Mouse (Mus musculus) lung, postnatal 4 days (tissue): ENCODE results near the gene Ttc19.
"Not testable (repeated sequence)": the region's sequence is repeated elsewhere in the genome, so short reads cannot be mapped to it uniquely, and the experiment has no call there.

Source experiments
- DNase-seq, 2 experiments: peaks; one replicate each; pipeline ENCODE4 v3.0.0; 2021

The Ttc19 gene

DNA sequence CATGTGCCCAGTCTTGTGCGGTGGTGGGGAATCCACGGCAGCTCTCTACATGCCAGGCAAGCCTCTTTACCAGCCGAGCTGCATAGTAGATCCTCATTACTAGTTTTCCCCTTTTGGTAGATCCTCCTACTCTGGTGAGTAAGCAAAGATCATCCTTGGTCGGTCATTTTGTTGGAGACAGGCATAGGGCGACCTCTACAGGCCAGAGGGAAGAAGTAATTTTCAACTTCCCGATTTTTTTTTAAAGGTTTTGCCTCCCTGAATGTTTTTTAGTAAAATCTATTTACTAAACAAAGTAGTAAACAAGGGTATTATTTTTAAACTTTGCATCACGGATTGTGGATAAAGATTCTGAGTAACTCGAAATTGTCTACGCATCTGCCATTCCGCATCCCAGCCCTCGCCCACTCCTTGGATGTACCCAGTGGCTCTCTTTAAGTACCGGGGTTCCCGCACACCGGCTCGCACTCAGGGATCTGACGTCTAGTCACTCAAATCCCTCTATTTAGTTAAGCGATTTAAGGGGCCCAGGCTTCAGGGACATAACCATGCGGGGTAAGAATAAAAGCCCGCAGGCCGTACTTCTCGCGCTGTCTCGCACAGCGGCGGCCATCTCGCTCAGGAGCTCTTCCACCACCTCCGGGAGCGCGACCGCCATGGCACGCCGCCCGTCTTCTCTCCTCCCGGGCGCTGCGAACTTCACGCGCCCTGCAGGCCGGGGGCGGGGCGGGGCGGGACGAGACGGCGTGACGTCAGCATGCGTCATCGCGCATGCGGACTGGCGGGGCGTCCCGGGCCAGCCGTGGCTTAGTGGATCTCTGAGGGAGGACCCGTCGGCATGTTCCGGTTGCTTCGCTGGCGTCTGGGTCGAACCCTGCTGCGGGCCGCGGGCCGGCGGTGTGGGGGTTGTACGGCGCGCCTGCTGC lies at the start of gene Ttc19, which contains the start of gene Zswim7:
Gene Ttc19, plus strand, starts transcription at position 799 of the 926 bp plus-strand sequence.
Gene Zswim7, minus strand, starts transcription at position 701 of the 926 bp plus-strand sequence.
- DNase-seq, result peak; percentile 94 to 95

DNA sequence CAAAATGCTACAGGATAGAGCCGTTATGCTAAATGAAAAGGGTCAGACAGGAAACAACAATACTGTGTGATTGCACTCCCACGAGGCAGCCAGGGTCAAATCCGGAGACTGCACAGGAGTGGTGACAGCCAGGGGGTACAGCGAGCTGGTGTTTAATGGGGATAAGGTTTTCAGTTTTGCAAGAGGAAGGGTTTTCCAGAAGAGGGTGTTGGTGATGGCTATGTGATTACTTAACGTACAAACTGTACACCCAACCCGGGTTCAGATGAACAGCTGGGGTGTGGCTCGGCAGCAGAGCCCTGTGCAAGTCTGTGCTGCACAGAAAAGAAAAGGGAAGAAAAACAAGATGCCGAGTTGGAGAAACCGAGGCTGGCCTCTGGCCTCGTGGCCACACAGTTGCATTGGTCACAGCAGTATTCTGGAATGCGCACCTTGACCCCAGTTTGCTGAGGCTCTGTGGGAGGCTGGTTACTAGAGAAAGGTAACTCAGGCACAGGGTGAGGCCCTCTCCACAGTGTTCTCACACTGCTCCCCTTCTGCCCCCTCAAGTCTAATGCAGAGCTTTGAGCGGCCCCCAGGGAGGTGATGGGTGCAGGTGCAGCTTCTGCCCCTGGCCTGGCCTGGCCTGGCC lies 40.5 kb upstream of the Ttc19 start:
- DNase-seq, result no peak

DNA sequence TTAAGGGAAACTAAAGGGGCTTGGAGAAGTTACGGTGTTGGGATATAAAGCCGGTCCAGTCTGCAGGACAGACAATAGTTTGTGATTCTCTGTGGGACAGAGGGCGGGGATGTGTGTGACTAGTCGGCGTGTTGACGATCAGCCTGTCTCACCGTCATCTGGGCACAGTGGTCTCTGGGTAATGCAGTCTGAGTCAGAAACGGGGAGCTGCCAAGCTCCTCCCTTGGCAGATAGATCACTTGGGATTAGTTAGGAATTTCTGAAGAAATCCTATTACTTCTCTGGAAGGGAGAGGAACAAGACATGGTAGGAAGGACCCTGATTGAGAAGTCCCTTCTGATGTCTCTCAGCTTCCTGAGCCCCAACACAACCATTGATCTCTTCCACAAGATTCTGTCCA lies 37.4 kb upstream of the Ttc19 start:
- no peak for DNase-seq

DNA sequence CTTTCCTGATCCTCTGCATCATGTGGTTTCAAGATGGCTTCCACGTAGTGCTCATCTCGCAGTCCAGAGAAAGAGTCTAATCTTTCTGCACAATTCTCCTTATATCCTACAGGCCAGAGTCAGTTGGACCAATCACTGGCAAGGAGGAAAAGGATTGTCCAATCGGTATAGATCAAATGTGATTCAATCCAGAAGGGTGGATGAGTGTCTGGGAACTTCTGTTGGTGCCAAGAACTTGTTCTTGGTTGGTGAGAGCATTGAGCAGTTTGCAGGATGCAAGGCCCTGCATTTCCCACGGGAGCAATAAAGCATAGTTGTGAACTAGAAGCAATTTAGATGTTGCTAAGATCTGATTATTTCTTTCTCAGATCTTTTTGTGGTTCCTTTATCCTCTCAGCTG lies 36.8 kb upstream of the Ttc19 start:
- no peak for DNase-seq

DNA sequence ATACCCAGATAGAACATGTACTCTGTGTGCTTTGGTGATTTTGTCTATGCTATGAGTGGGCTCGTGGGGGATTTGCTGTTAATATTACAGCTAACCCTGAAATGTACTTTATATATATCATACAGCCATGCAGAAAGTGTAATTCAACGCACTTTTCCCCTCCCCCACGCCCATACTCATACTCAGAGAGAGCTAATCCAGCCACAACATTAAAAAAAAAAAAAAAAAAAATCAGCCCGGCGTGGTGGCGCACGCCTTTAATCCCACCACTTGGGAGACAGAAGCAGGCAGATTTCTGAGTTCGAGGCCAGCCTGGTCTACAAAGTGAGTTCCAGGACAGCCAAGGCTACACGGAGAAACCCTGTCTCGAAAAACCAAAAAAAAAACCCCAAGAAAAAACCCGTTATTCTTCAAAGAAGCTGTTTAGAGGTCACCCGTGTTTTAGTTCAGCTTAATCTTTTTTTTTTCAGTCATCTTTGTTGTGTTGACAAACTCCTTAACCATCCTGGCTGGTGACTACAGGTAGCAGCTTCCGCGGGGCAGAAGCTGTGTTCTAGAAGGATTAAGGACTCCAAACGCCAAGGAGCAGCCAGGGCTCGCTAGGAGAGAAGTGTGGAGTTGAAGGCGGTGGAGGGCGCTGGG lies 33.4 kb upstream of the Ttc19 start:
- DNase-seq, result no peak

DNA sequence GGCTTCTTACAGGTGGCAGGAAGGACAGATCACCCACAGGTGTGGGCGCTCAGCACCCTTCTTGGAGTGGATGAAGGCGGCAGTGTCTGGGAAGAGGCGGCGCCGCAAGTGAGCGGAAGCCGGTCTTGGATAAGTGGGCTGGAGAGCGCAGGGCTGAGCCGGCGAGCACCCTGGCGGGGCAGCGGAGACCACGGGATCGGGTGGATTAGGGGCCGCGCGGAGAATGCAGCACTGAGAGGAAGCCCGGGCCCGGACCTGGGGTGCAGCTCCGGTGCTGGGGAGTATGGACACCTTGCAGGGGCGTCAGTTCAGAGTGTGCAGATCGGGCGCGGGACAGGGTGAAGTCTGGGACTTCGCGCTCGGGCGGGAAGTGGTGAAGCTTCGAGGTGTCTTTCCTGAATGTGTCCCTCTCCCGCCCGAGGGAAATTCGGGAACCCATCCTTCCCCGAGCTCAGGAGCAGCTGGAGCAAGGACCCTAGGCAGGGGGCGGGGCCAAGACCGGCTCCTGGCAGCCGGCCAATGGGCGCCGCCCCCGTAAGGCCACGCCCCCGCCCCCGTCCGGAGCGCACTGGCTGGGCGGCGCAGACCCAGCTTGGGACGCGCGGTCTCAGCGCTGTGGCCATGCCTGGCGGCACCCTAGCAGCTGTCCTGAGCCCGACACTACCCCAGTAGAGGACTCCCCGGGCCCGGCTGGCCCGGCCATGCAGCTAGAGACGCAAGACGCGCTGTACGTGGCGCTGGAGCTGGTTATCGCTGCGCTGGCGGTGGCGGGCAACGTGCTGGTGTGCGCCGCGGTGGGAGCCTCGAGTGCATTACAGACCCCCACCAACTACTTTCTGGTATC lies 32.6 kb upstream of the Ttc19 start, which contains the start of gene Adora2b:
Gene Adora2b, plus strand, starts transcription at position 584 of the 844 bp plus-strand sequence.
- DNase-seq, result peak; percentile 82 to 88

DNA sequence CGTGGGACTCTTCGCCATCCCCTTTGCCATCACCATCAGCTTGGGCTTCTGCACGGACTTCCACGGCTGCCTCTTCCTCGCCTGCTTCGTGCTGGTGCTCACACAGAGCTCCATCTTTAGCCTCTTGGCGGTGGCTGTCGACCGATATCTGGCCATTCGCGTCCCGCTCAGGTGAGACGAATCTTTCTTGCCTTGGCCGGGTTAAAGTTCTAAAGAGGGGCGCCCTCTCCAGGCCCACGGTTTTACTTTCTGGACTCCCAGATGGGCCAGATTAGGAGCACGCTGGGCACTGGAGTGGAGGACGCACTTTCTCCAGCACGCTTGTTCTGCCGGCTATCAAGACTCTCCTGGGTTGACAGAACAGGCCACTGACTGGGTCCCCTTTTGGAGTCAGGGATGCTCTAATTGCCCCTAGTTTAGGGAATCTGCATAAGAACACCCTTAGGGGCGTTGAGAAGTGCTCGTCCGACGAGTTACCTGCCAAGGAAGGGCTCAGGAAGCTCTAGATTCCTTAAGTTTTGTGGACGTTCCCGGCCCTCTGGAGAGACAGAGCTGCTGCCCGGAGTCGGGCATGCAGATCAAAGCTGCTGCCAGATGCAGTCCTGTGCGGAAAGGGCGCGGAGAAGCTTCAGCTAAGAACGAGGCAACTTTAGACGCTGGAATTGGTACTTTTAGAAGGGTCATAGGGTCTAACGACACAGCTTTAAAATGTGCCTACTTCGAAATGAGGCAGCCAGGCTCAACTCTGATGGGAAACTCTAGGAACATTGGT lies 31.8 kb upstream of the Ttc19 start:
- peak; percentile 62 to 74 for DNase-seq

DNA sequence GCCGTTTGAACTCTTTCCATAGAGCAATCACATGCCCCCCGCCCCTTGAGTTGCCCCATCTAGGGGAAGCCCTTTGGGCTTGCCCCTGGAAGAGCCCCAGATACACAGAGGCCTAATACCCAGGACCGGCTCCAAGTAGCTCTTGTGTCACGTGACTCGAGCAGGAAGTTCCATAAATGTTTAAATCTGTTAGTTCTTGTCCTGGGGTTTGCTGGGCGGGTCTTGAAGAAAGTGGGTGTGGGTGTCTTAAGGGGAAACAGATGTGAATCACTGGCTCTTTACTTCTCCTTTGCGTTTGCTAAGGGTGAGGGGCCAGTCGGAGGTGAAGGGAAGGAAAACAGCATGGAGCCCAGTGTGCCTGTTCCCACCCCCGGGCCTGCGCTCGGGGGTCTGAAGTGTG lies 30.2 kb upstream of the Ttc19 start:
- peak; percentile 43 to 57 for DNase-seq

DNA sequence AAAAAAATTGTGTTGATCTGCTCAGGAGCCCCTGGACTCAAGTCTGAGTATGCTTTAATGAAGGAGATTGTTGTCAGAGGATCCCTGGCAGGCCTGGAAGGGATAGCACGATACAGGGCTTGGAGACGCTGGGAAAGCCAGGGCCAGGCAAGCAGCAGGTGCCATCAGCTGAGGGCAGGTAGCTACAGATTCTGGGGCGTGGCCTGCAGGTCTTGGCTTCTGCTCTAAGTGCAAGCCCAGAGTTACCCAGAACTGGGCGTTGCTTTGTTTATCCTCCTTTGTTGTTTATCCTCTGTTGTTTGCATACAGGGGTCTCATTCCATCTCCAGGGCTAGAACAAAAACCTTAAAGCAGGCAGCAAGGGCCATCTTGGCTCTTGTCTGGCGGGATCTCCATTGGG lies 27.9 kb upstream of the Ttc19 start:
- peak in 1 of 2 experiments; percentile 18 for DNase-seq

DNA sequence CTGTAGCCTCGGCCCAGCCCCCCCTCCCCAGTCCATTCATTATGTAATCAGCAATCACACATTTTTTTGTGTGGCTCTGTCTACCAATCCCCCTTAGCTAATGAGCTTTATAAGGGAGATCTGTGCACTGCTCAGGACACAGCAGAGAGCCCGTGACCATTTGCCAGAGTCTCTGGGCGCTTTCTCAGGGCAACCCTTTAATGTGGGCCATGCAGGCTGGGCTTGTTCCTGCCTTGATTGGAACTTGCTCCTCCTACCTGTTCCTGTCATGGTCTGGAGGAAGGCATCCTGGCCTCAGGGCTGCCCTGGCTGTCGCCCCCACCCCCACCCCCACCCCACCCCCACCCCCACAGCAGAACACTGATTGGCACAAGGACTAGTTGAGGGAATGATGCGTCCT lies 22.1 kb upstream of the Ttc19 start:
- no peak for DNase-seq

DNA sequence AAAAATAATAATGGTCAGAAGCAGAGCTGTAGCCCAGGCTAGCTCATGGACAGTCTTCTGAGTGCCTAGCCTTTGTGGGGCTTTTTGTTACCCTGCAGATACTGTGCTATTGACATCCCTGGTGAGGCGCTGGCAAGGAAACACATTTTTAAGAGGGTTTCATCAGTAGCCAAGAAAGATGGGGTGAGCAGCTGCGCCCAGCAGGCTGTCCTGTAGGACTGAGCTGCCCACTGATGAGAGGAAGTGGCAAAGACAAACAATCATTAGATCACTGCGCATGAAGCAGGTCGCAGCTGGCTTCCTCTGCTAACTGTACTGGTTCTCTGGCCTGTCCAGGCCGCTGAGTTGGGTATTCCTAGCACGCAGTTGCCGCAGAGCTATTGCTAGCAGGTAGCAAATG lies 17.7 kb upstream of the Ttc19 start:
- DNase-seq, result peak; percentile 17 to 71

DNA sequence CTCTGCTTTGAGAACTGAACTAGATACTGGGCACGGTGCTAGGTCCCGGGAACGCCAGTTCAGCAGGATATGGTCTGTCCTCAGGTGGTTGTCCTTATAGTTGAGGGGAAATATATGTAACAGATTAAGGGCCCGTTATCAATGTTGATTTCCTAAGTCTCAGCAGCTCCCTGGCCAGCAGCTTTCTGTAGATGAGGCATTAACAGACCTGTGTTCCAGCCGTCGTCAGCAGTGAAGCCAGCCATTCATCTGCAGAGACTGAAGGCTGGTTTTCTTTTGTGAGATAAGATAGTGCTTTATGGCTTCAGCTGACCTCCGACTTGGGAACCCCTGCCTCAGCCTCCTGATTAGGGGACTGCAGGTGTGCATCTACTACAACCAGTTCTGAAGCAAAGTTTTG lies 17.3 kb upstream of the Ttc19 start:
- DNase-seq, result peak in 1 of 2 experiments; percentile 10

DNA sequence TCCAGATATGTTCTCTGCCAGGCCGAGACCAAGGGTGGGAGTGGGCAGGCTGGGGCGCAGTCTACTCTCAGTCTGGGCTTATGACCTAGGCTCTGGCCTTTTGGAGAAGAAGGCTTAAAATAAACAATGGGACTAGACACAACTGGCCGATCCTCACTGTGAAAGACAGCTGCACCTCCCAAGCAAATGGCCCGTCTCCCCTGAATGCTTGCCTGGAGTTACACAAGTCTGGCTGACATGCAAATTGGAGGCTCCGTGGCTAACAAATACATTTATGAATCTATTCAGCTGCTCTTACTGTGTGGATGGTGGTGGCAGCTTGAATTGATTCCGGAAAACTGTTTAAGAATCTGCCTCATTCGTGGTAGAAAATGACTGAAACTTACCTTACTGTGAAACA lies 15.6 kb upstream of the Ttc19 start:
- no peak for DNase-seq

DNA sequence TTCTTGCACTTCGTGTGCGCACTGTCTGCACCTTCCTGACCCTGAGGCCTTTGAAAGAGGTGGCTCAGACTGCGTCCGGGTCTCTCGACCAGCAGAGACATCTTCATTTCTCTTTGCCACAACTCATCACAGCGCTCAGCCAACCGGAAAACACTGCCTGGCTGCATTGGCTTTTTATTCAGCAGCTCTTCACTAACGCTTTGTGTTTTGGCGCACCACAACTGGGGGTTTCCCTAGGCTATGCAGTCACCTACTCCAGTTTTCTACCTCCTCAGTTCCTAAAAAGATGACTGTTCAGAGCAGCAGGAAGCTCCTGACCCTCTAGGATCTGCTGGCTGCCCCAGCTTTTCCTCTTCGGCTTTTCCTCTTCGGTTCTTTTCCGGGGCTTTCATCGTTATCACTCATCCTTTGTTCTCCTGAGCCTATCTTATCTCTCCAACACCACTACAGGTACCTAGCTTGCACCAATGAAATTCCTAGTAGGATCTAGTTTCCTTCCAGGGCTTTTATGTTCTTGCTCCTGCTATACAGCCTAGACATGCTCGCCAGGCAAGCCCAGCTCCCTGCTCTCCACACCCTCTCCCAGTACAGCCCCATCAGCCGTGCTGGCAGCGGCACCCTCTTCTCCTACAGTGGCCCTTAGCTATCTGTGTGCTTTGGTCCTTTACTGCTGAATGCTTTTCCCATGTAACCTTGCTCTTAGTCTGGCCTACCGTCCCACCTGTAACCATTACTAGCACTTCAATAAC lies 14.6 kb upstream of the Ttc19 start:
- DNase-seq, result peak in 1 of 2 experiments; percentile 12

DNA sequence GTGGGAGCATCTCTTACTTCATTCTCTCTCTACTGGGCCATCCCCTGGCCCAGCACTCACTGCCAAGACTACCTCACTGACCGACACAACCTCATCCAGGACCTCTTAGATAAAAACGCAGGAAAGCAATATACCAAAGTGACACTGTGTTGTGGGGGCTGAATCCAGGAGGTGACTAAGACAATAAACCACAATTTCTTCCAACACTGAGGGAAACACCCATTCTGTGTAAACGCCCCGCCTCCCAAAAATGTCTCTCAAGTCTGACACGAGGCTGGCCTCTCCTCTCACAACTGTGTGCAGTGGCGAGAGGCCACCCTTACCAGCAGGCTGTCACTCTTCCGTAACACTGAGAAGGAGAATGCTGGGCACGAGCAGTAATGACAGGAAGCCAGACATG lies 12.9 kb upstream of the Ttc19 start:
- DNase-seq, result peak in 1 of 2 experiments; percentile 9

DNA sequence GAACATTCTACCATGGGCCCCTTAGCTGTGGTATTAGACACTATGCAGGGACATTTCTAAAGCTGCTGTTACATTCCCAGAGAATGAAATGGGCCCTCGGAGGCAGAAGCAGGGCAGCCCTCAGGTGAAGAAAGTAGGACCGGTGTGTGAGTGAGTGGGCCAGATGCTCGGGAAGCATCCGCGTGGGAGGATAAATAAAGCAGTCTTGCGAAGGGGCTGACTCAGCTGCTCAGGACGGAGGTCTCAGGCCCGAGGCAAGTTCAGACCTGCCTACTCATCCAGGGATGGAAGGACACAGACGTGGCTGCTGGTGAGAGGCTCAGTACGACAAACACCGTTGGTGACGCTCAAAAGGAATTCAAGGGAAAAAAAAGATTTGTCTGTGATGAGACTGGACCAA lies 12.2 kb upstream of the Ttc19 start:
- no peak for DNase-seq

DNA sequence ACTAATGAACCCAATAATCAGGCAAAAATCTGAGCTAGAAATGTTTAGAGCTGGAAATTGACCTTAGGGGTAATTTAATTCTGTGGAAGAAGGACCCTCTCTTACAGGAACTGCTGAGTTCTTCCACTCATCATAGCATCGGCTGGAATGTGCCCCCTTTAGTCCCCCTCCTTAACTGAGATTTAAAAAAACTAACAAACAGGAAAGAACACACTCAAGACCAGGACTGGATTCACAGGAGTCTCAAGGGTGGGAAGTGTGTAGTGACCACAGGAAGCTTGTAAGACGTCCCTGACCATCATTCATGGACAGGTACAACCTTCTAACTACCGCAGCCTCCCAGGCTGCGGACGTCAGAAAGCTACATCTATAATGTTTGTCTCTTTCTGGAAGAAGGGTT lies 10.4 kb upstream of the Ttc19 start:
- no peak for DNase-seq

DNA sequence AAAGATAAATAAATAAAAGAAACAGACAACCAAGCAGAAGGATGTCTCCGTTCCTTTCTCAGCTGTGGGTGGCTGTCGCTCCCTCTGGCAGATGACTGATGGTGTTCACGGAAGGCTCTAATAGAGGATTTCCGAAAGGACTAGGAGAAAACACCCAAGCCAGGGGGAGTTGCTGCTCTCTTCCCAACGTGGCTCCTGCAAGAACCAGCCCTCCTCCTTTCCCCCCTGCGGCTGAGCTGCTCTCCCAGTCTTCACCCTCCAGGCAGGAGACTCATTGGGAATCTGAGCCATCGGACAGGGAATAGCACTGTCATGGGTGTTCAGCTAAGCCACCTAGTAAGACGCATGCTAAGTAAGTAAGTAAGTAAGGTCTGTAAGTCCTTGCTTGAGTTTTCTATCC lies 4.2 kb upstream of the Ttc19 start:
- DNase-seq, result no peak

DNA sequence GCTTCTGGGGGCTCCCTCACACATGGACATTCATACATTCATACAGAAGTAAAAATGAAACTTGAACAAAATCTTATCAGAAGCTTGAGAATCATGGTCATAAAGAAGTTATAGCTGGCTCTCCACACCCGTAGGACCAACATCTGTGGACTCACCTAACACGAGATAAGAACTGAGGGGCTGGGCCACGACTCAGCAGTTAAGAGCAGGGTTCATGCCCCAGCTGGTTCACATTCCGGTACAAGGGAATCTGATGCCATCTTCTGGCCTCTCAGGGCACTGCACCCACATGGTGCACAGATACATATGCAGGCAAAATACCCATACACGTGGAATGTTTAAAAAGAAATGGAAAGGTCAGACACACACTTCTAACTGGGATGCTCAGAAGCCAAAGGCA lies 3.2 kb upstream of the Ttc19 start:
- peak; percentile 77 to 87 for DNase-seq

DNA sequence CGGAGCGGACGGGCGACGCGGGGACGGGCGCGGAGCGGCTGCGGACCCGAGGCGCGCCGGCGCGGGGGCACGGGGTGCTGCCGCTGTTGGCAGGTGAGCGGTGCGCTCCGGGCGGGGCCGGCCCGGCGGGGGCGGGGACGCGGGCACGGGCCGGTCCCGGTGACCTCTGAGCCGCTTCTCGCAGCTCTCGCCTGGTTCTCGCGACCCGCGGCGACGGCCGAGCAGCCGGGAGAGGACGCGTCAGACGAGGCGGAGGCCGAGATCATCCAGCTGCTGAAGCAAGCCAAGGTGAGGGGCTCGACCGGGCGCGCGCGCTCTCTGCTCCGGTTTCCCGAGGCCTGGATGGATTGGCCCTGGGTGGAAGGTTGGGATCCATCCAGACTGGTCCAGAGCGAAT lies 326 bp downstream of the Ttc19 start:
- peak in 1 of 2 experiments; percentile 83 for DNase-seq

DNA sequence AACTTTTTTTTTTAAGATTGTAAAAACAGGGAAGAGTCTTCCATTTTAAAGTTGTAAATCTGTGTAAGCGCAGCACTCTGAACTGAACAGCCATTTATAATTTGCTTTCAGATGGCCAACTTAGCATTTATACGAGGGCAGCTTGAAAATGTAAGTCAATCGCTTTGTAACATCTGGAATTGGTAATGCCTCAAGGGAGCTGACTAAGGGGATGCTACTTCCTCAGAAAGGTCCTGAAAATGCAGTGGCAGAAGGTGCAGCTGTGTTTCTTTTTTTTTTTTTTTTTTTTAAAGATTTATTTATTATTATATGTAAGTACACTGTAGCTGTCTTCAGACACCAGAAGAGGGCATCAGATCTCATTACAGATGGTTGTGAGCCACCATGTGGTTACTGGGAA lies 2.7 kb downstream of the Ttc19 start:
- not testable (repeated sequence) for DNase-seq
